Mouse (Mus musculus): Measurements from ENCODE around the gene Omd. TPM values are rescaled to one million over a fixed set of nuclear protein-coding genes. Genes with fewer than 3 reads are reported as not detected.

Omd gene
- 0.11 TPM for polyA plus RNA-seq (2017; shearing (Covaris generic))

GRCm38 (mm10) chr13:49581541-49582530 lies at the start of gene Omd:
Gene Omd, plus strand, starts transcription at chr13:49582462.

GRCm38 (mm10) chr13:49544279-49544678 lies 38.0 kb upstream of the Omd start, which contains the start of gene Aspn:
Gene Aspn, plus strand, starts transcription at chr13:49544443.

GRCm38 (mm10) chr13:49607714-49608113 lies 25.5 kb downstream of the Omd start, which contains the start of gene Ogn:
Gene Ogn, plus strand, starts transcription at chr13:49608046.

Other genes starting within 250 kb of the Omd start
- 28.5 TPM for gene Bicd2, start 240.9 kb upstream of the Omd start, polyA plus RNA-seq (2017; shearing (Covaris generic))
- 13.1 TPM for gene Ippk, start 161.2 kb upstream of the Omd start, polyA plus RNA-seq (2017; shearing (Covaris generic))
- 4.5 TPM for gene Tes3-ps, start 89.1 kb upstream of the Omd start, polyA plus RNA-seq (2017; shearing (Covaris generic))
- 0.11 TPM for gene Ecm2, start 77.7 kb upstream of the Omd start, polyA plus RNA-seq (2017; shearing (Covaris generic))
- not detected for gene Aspn, start 38.0 kb upstream of the Omd start, polyA plus RNA-seq (2017; shearing (Covaris generic))
- 0.10 TPM for gene Ogn, start 25.6 kb downstream of the Omd start, polyA plus RNA-seq (2017; shearing (Covaris generic))
- 2.1 TPM for gene Cenpp, start 70.3 kb downstream of the Omd start, polyA plus RNA-seq (2017; shearing (Covaris generic))
- gene Nol8, start 70.6 kb downstream of the Omd start, polyA plus RNA-seq (2017; shearing (Covaris generic)) = 41.3 TPM
- 50.3 TPM for gene Iars, start 99.6 kb downstream of the Omd start, polyA plus RNA-seq (2017; shearing (Covaris generic))
- not detected for gene Gm30302, start 216.5 kb downstream of the Omd start, polyA plus RNA-seq (2017; shearing (Covaris generic))

Data from CD4-positive, CD25-positive, alpha-beta regulatory T cell (primary cell).